Mouse (Mus musculus): ENCODE data around the gene Slc25a25. TPM values are rescaled to one million over a fixed set of nuclear protein-coding genes. Genes with fewer than 3 reads are reported as not detected.

Slc25a25 gene
- total RNA-seq, 2 experiments from 2014 or later: 48.8 to 55.3 TPM

Other genes with a start within 250 kb of the Slc25a25 start
- gene Pomt1, start 214.9 kb downstream of the Slc25a25 start, total RNA-seq (2021): 10 to 100 TPM; 33.5 to 38.7 TPM
- 100 to 1,000 TPM; 125 to 144 TPM for gene Uck1, start 191.3 kb downstream of the Slc25a25 start, total RNA-seq (2021)
- 10 to 100 TPM; 70.5 to 75.4 TPM for gene Golga2, start 164.1 kb downstream of the Slc25a25 start, total RNA-seq (2021)
- gene Swi5, start 163.4 kb downstream of the Slc25a25 start, total RNA-seq (2021): 100 to 1,000 TPM; 291 to 303 TPM
- 10 to 100 TPM; 62.6 to 69.6 TPM for gene Ciz1, start 99.1 kb downstream of the Slc25a25 start, total RNA-seq (2021)
- gene Dnm1, start 98.1 kb downstream of the Slc25a25 start, total RNA-seq (2021): 10 to 100 TPM; 18.6 to 25.6 TPM
- 100 to 1,000 TPM; 158 to 166 TPM for gene 1110008P14Rik, start 69.5 kb downstream of the Slc25a25 start, total RNA-seq (2021)
- 1 to 10 TPM; 1.7 to 2.1 TPM for gene Lcn2, start 63.2 kb downstream of the Slc25a25 start, total RNA-seq (2021)
- 10 to 100 TPM; 56.9 to 66.5 TPM for gene Ptges2, start 55.5 kb downstream of the Slc25a25 start, total RNA-seq (2021)
- gene Naif1, start 988 bp downstream of the Slc25a25 start, total RNA-seq (2021): 1 to 10 TPM; 4.1 to 4.5 TPM
- 10 to 100 TPM; 27.4 to 41.0 TPM for gene Fam102a, start 83.9 kb upstream of the Slc25a25 start, total RNA-seq (2021)
- 10 to 100 TPM; 49.7 to 58.0 TPM for gene Dpm2, start 119.4 kb upstream of the Slc25a25 start, total RNA-seq (2021)
- gene Pip5kl1, start 123.4 kb upstream of the Slc25a25 start, total RNA-seq (2021): not detected
- not detected for gene 9430097D07Rik, start 124.2 kb upstream of the Slc25a25 start, total RNA-seq (2021)
- 10 to 100 TPM in 1 of 2 experiments, 1 to 10 TPM in 1; 6.6 to 11.4 TPM for gene St6galnac4, start 135.7 kb upstream of the Slc25a25 start, total RNA-seq (2021)
- gene St6galnac6, start 148.3 kb upstream of the Slc25a25 start, total RNA-seq (2021): 10 to 100 TPM; 52.4 to 67.9 TPM
- gene Ak1, start 170.3 kb upstream of the Slc25a25 start, total RNA-seq (2021): 10 to 100 TPM; 31.2 to 48.5 TPM
- 10 to 100 TPM; 77.1 to 81.3 TPM for gene Eng, start 195.2 kb upstream of the Slc25a25 start, total RNA-seq (2021)